24 mouse cellular contexts compared by ENCODE assay signal in genomic region chr15:93953548-93953947, GRCm38 (mm10).
"Had no signal": no experiment of that assay in that cellular context is flagged by ENCODE, and none has a peak within 500 bp of the region (broad histone marks: within the 10 kb centered on the region; RNA-seq: fewer than 3 reads in every experiment).

No protein-coding gene starts in this region.

- H3K9me3 ChIP-seq: hindbrain, embryonic 13.5 days; hindbrain, embryonic 15.5 days; limb, embryonic 15.5 days had no signal

- H3K4me2 ChIP-seq: heart, embryonic 11.5 days; heart, embryonic 13.5 days; heart, embryonic 15.5 days; hindbrain, embryonic 13.5 days; hindbrain, embryonic 15.5 days; limb, embryonic 13.5 days; limb, embryonic 15.5 days; liver, embryonic 13.5 days had no signal

- H3K4me3 ChIP-seq: gastrocnemius, adult 2 months; heart, adult 2 months; heart, embryonic 13.5 days; heart, embryonic 15.5 days; hindbrain, embryonic 13.5 days; hindbrain, embryonic 15.5 days; limb, embryonic 13.5 days; limb, embryonic 15.5 days; liver, embryonic 13.5 days had no signal

- H3K27me3 ChIP-seq: heart, embryonic 13.5 days; heart, embryonic 15.5 days; hindbrain, embryonic 13.5 days; hindbrain, embryonic 15.5 days; limb, embryonic 13.5 days; limb, embryonic 15.5 days; liver, embryonic 13.5 days had no signal

- H3K9ac ChIP-seq: heart, embryonic 13.5 days; heart, embryonic 15.5 days; hindbrain, embryonic 13.5 days; hindbrain, embryonic 15.5 days; limb, embryonic 13.5 days; limb, embryonic 15.5 days; liver, embryonic 13.5 days had no signal

- H3K36me3 ChIP-seq: heart, embryonic 13.5 days; heart, embryonic 15.5 days; hindbrain, embryonic 13.5 days; hindbrain, embryonic 15.5 days; limb, embryonic 13.5 days; limb, embryonic 15.5 days; liver, embryonic 13.5 days had no signal

- H3K4me1 ChIP-seq: heart, embryonic 13.5 days; heart, embryonic 15.5 days; hindbrain, embryonic 15.5 days; limb, embryonic 13.5 days; limb, embryonic 15.5 days; liver, embryonic 13.5 days had no signal

- DNase-seq: gastrocnemius, adult 2 months; gastrocnemius, postnatal 10 days; gastrocnemius, postnatal 25 days; heart, adult 11 months; heart, adult 2 months; heart, postnatal 4 days; kidney, adult 18-20 months; kidney, adult 8-10 months; kidney, postnatal 14 days; kidney, postnatal 36 days; layer of hippocampus, adult 9-11 months; layer of hippocampus, postnatal 36 days; left cerebral cortex, postnatal 4 days; liver, embryonic 13.5 days had no signal

- ATAC-seq: hindbrain, postnatal 0 days; intestine, embryonic 16.5 days had no signal

- H3K27ac ChIP-seq: gastrocnemius, adult 2 months; heart, adult 2 months; heart, embryonic 13.5 days; heart, embryonic 15.5 days; hindbrain, embryonic 13.5 days; hindbrain, embryonic 15.5 days; hindbrain, postnatal 0 days; kidney, postnatal 0 days; limb, embryonic 13.5 days; limb, embryonic 15.5 days; liver, embryonic 13.5 days had no signal
